Mouse (Mus musculus): ENCODE data around the gene Btnl2.

The Btnl2 gene

DNA sequence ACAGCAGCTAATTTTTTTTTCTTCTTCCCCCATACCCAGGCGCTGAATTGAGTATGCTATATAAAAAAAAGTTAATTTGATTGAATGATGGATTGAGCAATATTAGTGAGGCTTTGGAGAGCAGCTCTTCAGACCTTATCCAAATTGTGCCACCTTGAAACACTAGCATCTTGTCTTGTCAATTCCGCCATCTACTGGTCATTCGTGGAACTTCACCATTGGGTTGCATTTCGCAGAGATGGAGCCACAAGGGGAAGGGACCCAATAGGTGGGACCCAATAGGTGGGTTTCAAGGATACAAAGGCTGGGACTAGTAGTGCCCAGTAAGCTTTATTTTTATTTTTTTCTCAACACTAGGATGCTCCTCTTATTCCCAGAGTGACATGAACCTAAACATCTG lies 5.2 kb upstream of the Btnl2 start:
- peak; percentile 85 for DNase-seq

- peak; percentile 11 for DNase-seq
Observed at GRCm38 (mm10) chr17:34354940-34355339, 318 bp downstream of the Btnl2 start.

DNA sequence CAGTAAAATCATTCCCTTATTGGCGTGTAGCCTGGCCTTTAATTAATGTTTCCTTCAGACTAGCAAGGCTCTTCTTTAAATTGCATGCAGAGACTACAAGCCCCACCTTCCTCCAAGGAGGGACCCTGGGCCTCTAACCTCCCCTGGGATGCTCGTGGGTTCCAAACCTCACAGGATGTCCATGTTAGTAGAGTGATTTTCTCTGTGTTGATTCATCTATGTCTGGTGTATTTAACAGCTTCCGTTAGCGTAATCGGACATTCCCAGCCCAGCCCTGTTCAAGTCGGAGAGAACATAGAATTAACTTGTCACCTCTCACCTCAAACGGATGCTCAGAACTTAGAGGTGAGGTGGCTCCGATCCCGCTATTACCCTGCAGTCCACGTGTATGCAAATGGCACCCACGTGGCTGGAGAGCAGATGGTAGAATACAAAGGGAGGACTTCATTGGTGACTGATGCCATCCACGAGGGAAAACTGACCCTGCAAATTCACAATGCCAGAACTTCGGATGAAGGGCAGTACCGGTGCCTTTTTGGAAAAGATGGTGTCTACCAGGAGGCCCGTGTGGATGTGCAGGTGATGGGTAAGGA lies 8.4 kb downstream of the Btnl2 start:
- DNase-seq: no peak

GRCm38 (mm10) chr17:34363676-34364310 lies 9.2 kb downstream of the Btnl2 start:
- no peak for DNase-seq

DNA sequence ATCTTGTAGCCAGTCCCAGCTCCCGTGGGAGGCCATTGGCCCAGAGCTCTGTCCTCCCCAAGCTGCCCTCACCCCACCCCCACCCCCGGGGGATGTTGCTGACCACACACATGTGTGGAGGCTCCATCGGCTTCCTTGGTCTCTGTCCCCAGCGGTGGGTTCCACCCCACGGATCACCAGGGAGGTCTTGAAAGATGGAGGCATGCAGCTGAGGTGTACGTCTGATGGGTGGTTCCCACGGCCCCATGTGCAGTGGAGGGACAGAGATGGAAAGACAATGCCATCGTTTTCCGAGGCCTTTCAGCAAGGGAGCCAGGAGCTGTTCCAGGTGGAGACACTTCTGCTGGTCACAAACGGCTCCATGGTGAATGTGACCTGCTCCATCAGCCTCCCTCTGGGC lies 10.4 kb downstream of the Btnl2 start:
- DNase-seq: no peak

DNA sequence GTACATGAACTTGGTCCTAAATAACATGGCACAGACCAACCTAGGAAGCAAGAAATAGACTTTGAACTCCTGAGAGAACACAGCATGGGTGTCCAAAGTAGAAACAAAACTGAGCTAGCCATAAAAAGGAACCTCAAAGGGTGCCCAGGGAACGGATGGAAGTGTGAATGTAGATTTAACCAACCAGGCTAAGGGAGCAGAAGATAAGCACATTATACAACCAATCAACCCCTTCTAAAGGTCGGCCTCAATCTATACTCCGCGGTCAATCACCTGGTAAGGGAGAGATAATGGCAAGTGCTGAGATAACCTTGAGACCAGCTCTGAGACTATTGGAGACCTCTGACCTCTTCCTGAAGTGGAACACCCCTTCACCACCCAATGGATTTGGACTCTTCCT lies 15.9 kb downstream of the Btnl2 start:
- no peak for DNase-seq

DNA sequence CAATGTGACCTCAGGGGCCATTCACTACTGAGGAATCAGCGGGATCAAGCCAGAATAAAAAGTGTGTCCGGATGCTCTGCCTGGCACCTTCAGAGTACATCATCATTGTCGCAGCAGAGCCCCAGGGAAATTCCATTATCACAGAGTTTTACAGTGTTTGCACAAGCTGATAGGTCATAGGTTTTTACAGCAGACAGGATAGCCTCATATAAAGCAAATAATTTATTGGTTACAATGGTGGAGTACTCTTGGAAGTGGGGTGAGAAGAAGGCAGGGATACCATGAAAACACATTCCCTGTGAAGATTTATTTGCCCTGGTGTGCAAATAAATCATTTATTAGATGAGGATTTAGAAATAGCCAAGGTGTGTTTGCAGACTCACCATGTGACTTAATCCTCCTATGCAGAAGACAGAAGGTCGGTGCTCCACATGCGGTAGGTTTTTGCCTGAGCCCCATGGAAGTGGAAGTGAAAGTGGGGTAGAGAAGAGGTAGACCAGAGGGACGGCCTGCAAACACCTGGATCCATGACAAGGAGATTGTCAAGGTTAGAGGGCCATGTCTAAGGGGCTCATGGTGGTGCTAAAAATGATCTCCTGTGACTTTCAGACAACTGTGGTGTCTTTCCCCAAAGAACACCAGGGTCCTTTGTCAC lies 18.6 kb downstream of the Btnl2 start:
- no peak for DNase-seq

DNA sequence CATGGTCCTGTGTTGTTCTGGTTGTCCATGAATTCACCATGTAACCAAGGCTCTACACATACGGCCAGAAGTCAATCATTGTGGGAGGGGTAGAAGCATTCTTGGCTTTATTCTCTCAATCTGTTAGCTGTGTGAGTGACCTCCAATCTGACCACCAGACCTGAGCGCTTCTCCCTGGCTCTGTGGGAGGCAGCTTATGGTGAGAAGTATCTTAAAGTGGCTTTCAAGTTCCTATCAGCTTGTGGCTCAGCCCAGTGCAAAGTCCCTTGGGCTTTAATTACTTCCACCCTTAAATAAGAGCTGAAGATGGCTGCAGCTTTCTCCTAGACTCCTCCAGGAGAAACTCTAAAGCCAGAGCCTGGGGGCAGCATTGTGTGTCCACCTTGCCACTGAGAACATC lies 22.2 kb downstream of the Btnl2 start, which contains the start of gene Btnl1:
Gene Btnl1, plus strand, starts transcription at position 286 of the 400 bp plus-strand sequence.
- no peak for DNase-seq

DNA sequence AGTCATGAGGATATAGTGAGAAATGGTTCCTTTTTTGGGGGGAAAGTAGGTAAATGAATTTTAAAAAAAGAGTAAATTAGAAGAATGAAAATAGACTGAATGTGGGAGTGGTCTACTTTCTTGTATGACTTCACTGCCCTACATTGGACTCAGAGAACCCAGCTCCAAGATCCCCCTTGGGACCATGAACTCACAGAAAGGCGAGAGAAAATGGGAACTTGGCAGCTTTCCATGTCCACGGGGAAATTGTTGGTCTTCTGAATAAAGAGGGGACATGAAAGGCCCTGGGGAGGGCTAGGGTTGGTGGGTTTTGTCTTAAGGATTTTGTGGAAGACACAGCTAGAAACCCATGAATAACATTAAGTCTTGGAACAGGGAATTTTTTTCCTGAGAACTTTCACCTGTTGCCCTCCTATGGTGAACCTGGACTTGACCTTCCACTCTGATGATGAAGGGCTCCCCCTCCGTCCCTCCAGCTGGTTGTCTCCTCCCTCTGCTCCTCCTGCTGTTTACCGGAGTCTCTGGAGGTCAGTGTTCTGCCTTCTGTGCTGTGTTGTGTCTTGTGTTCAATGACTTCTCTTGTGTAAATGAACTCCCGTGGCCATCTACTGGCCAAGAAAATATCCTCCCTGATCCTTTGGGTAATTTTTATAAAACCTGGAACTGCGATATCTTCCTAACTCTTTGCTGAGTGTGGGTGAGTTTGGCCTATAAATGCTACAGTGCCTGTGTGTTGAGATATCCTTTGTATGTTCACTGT lies 23.0 kb downstream of the Btnl2 start:
- no peak for DNase-seq

- no peak for DNase-seq
Observed at GRCm38 (mm10) chr17:34378716-34379115, 24.1 kb downstream of the Btnl2 start.

GRCm38 (mm10) chr17:34379451-34379850 lies 24.8 kb downstream of the Btnl2 start:
- no peak for DNase-seq

GRCm38 (mm10) chr17:34381876-34382275 lies 27.3 kb downstream of the Btnl2 start:
- no peak for DNase-seq

DNA sequence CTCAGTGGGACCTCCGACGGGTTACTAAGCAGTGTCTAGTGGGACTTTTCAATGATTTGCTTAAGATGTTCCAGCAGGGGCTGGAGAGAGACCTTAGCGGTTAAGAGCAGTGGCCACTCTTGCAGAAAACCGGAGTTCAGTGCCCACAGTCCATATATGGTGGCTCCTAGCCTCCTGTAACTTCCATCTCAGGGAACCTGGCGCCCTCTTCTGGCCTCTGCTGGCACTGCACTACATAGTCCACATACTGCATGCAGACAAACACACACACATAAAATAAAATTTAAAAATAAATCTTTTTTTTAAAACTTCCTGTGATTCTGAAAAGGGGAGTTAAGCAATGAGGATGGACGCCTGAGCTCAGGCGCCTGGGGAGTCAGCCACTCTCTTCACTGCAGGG lies 28.6 kb downstream of the Btnl2 start:
- DNase-seq: peak; percentile 35

- DNase-seq: no peak
Observed at GRCm38 (mm10) chr17:34384699-34385098, 30.1 kb downstream of the Btnl2 start.

GRCm38 (mm10) chr17:34386656-34387055 lies 32.0 kb downstream of the Btnl2 start:
- no peak for DNase-seq

- DNase-seq: peak; percentile 52
Observed at GRCm38 (mm10) chr17:34388513-34388912, 33.9 kb downstream of the Btnl2 start.

GRCm38 (mm10) chr17:34391507-34391906 lies 36.9 kb downstream of the Btnl2 start:
- no peak for DNase-seq

- DNase-seq: peak; percentile 9
Observed at GRCm38 (mm10) chr17:34392321-34392720, 37.7 kb downstream of the Btnl2 start.

- DNase-seq: peak; percentile 30
Observed at GRCm38 (mm10) chr17:34397357-34397756, 42.7 kb downstream of the Btnl2 start.

- peak; percentile 47 for DNase-seq
Observed at GRCm38 (mm10) chr17:34398058-34398710, 43.6 kb downstream of the Btnl2 start.

- peak; percentile 81 for DNase-seq
Observed at GRCm38 (mm10) chr17:34398711-34399393, 44.2 kb downstream of the Btnl2 start, which contains the start of gene BC051142. Gene BC051142, plus strand, starts transcription at chr17:34398820.

- DNase-seq: no peak
Observed at GRCm38 (mm10) chr17:34399394-34399715, 44.7 kb downstream of the Btnl2 start.

Measured in thymus, postnatal 25 days (tissue).